Mouse (Mus musculus) monocyte, adult 5-6 weeks (primary cell): Measurements from ENCODE around the gene Plcb4. TPM values are rescaled to one million over a fixed set of nuclear protein-coding genes. Genes with fewer than 3 reads are reported as not detected.
"Not testable (repeated sequence)": the region's sequence is repeated elsewhere in the genome, so short reads cannot be mapped to it uniquely, and the experiment has no call there.

Experiments used
- ATAC-seq: fragments of 153-309, 156-312 bp; replicated peaks from 2 replicates; pipeline ENCODE4 v1.8.0; 2017; ENCODE audit warnings: mild to moderate bottlenecking; ENCODE audit not compliant: low TSS enrichment, insufficient number of reproducible peaks, severe bottlenecking, poor library complexity, low FRiP score
- total RNA-seq: library from RNA; stranded (forward); fragments of 200-1000, 200-491, 200-594 nt; gene quantifications from 3 replicates; pipeline ENCODE4 v1.2.3, GENCODE M21; 2017

Plcb4 gene
- total RNA-seq, 1 experiment from 2014 or later = 8.3 TPM

GRCm38 (mm10) chr2:135947839-135948238 lies 289.0 kb downstream of the Plcb4 start:
- no peak for ATAC-seq

GRCm38 (mm10) chr2:135954760-135955548 lies 296.1 kb downstream of the Plcb4 start:
- ATAC-seq = no peak

- ATAC-seq = no peak
These were observed 297.0 kb downstream of the Plcb4 start for GRCm38 (mm10) chr2:135955796-135956195.

- ATAC-seq = peak; percentile 69; the same call in 1 of the 2 replicates
These were observed 298.9 kb downstream of the Plcb4 start for GRCm38 (mm10) chr2:135957689-135958088.

- no peak for ATAC-seq
These were observed 299.6 kb downstream of the Plcb4 start for GRCm38 (mm10) chr2:135958453-135958852.

- no peak for ATAC-seq
These were observed 304.3 kb downstream of the Plcb4 start for GRCm38 (mm10) chr2:135963089-135963488.

- ATAC-seq = 0 out of 2 replicates have a peak, but pooled peaks have one; percentile 61
These were observed 308.2 kb downstream of the Plcb4 start for GRCm38 (mm10) chr2:135966871-135967557.

- ATAC-seq = no peak
These were observed 309.3 kb downstream of the Plcb4 start for GRCm38 (mm10) chr2:135968159-135968558.

- ATAC-seq = no peak
These were observed 312.1 kb downstream of the Plcb4 start for GRCm38 (mm10) chr2:135970902-135971301.

- ATAC-seq = no peak
These were observed 317.2 kb downstream of the Plcb4 start for GRCm38 (mm10) chr2:135975978-135976377.

GRCm38 (mm10) chr2:135978790-135979189 lies 320.0 kb downstream of the Plcb4 start:
- no peak for ATAC-seq

- ATAC-seq = no peak
These were observed 321.6 kb downstream of the Plcb4 start for GRCm38 (mm10) chr2:135980428-135980827.

- ATAC-seq = no peak
These were observed 325.2 kb downstream of the Plcb4 start for GRCm38 (mm10) chr2:135983972-135984371.

GRCm38 (mm10) chr2:135985536-135986265 lies 326.9 kb downstream of the Plcb4 start:
- ATAC-seq = no peak

GRCm38 (mm10) chr2:135988475-135988874 lies 329.7 kb downstream of the Plcb4 start:
- peak; percentile 98 for ATAC-seq

- not testable (repeated sequence) for ATAC-seq
These were observed 331.9 kb downstream of the Plcb4 start for GRCm38 (mm10) chr2:135990686-135991085.

GRCm38 (mm10) chr2:135993314-135993713 lies 334.5 kb downstream of the Plcb4 start:
- ATAC-seq = no peak

- no peak for ATAC-seq
These were observed 336.4 kb downstream of the Plcb4 start for GRCm38 (mm10) chr2:135995196-135995595.

- ATAC-seq = no peak
These were observed 338.1 kb downstream of the Plcb4 start for GRCm38 (mm10) chr2:135996936-135997335.
